In the genomic region with DNA sequence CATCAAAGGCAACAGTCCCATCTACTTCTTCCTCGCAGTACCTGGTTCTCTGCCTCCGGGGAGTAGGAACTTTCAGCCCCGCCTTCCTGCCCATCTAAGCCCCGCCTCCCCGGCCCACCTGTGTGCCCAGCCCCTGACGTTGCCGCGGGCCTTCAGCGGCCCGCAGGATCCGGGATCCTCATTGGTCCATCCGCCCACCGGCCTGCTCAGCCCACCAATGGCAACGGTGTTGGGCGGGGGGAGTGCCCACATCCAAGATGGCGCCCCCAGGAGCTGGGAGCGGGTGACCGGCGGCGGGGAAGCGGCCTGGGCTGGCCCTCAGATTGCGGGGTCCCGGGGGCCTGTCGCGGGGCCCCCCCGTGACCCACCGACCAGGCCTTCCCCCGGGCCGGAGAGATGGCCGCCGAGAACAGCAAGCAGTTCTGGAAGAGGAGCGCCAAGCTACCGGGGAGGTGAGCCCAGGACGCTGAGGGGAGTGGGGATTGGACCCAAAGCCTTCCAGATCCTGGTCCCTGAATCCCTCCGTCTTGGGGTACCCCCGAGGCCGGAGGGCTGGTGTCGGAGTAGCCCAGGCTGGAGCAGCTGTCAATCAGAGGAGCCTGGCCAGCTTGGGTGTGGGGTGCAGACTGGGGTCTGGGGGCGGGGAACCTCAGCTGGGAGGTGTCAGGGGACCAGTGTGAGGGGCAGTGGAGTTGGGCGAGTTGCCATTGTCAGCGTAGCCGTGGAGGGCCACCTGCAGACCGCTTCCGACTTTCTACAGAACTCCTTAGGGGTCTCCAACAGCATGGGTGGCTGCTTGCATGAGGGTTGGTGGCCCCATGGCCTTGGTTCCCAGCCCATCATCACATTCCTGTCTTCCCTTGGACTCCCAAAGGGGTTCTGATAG, we compare ENCODE assay signal across 8 mouse cellular contexts. TPM values are rescaled to one million over a fixed set of nuclear protein-coding genes. Genes with fewer than 3 reads are reported as not detected.
A peak's percentile ranks its signal among the peaks of the same experiment; 100 is the strongest.
DNase-seq lines count a peak whose midpoint lies in the region; ATAC-seq and TF ChIP-seq lines count a peak whose summit lies in the region.

A gene (minus strand): TSS at position 96 of the 886 bp plus-strand sequence.
A gene (plus strand): TSS at position 243 of the 886 bp plus-strand sequence.

- no peak for TF ChIP-seq POLR2A in cortical plate, adult 2 months (IDR thresholded peaks at IDR 0.05; ENCODE audit: extremely low read depth, insufficient read depth, low read length)

- H3K27ac ChIP-seq in cortical plate, adult 2 months (ENCODE audit: insufficient read depth, low read length) = peak within 1 kb of the TSS; percentile 53; the same call in 1 of the 2 replicates

- peak within 1 kb of the TSS; percentile 92 for H3K4me3 ChIP-seq in cortical plate, adult 2 months (ENCODE audit: insufficient read depth, low read length)

- DNase-seq in gastrocnemius, postnatal 10 days = peak; percentile 91
- peak; percentile 90 to 96 for DNase-seq in left cerebral cortex, postnatal 10 days (ENCODE audit: extremely low spot score in 1 of 2, low spot score in 2 of 2)
- DNase-seq in right cerebral cortex, postnatal 25 days = peak; percentile 95
- peak; percentile 90 to 94 for DNase-seq in urinary bladder, postnatal 4 days (ENCODE audit: low spot score in 2 of 2)

- peaks cover 2% of the 10 kb centered on the region; the same call in 1 of the 2 replicates for H3K4me1 ChIP-seq in cortical plate, adult 2 months (ENCODE audit: control insufficient read depth, insufficient read depth, low read length)

- ATAC-seq in activated CD4-positive, CD25-positive, alpha-beta regulatory T cell, adult 4 months = peak; percentile 89
- peak; percentile 90 for ATAC-seq in inflammation-experienced regulatory T-cells, adult 6 months
- peak; percentile 99 for ATAC-seq in megakaryocyte-erythroid progenitor cell, adult 5-6 weeks (replicated peaks; ENCODE audit: low FRiP score, low TSS enrichment, poor library complexity, severe bottlenecking)

- TF ChIP-seq CTCF in cortical plate, adult 2 months (IDR thresholded peaks at IDR 0.05; ENCODE audit: extremely low read depth, insufficient read depth, low read length) = no peak

- intact Hi-C loops in left cerebral cortex, postnatal 10 days (cut with DNase I) = no loop called here

RNA-seq across cellular contexts. Expression of the first gene that starts in this region (rescaled TPM):
- under 1 TPM in 1 of 2 experiments, not detected in 1; 0.29 TPM for polyA plus RNA-seq in activated CD4-positive, CD25-positive, alpha-beta regulatory T cell, adult 4 months (2017; shearing (Covaris generic))
- polyA plus RNA-seq in cortical plate, adult 2 months (2012; rRNA removed) = not detected in 2 replicates
- total RNA-seq in gastrocnemius, postnatal 10 days (2021) = not detected
- under 1 TPM in 2 of 3 experiments, not detected in 1; 0.23 to 0.39 TPM for polyA plus RNA-seq in inflammation-experienced regulatory T-cells, adult 6 months (2017; shearing (Covaris generic))
- total RNA-seq in left cerebral cortex, postnatal 10 days (2021) = not detected
- total RNA-seq in megakaryocyte-erythroid progenitor cell, adult 5-6 weeks (2014; fragmentation: Nextera tagmentation) = not detected in 2 replicates
- not detected in 2 replicates for total RNA-seq in megakaryocyte-erythroid progenitor cell, adult 5-6 weeks (2017)

RNA-seq across cellular contexts. Expression of the second gene that starts in this region (rescaled TPM):
- polyA plus RNA-seq in activated CD4-positive, CD25-positive, alpha-beta regulatory T cell, adult 4 months (2017; shearing (Covaris generic)) = 10 to 100 TPM; 11.5 to 14.2 TPM
- 36.5 and 39.5 TPM in 2 replicates for polyA plus RNA-seq in cortical plate, adult 2 months (2012; rRNA removed)
- 1 to 10 TPM; 9.3 to 9.8 TPM for total RNA-seq in gastrocnemius, postnatal 10 days (2021)
- polyA plus RNA-seq in inflammation-experienced regulatory T-cells, adult 6 months (2017; shearing (Covaris generic)) = 10 to 100 TPM in 2 of 3 experiments, 1 to 10 TPM in 1; 9.0 to 11.5 (median 11.4) TPM
- 10 to 100 TPM; 47.1 to 48.1 TPM for total RNA-seq in left cerebral cortex, postnatal 10 days (2021)
- 15.0 TPM in 2 replicates for total RNA-seq in megakaryocyte-erythroid progenitor cell, adult 5-6 weeks (2014; fragmentation: Nextera tagmentation)
- 3.7 and 4.6 TPM in 2 replicates for total RNA-seq in megakaryocyte-erythroid progenitor cell, adult 5-6 weeks (2017)

Comparison
In these comparisons a context has a peak if more than half of its experiments do, and no peak if none do; other contexts are left out.
1. Peak in every context shown above with its lines: DNase-seq, ATAC-seq, H3K4me3 ChIP-seq and H3K27ac ChIP-seq.